Mouse (Mus musculus) brain, embryonic 14.5 days (tissue): ENCODE data around the gene Pam. TPM values are rescaled to one million over a fixed set of nuclear protein-coding genes. Genes with fewer than 3 reads are reported as not detected.

Source experiments
- DNase-seq: peaks from one replicate; pipeline ENCODE4 v3.0.0-alpha.2; 2011; ENCODE audit warnings: low read depth
- CTCF ChIP-seq: fragments of 200-500 bp; IDR thresholded peaks from 2 replicates; pipeline ENCODE4 v1.5.1; 2012; ENCODE audit warnings: inconsistent platforms, mild to moderate bottlenecking, moderate library complexity, borderline replicate concordance; ENCODE audit not compliant: insufficient read depth, insufficient read length; ENCODE audit errors: extremely low read depth
- POLR2A ChIP-seq: fragments of 200-500 bp; IDR thresholded peaks from 2 replicates; pipeline ENCODE4 v1.6.1; 2012; ENCODE audit warnings: mild to moderate bottlenecking, inconsistent platforms, borderline replicate concordance; ENCODE audit not compliant: poor library complexity, insufficient read depth, insufficient read length, severe bottlenecking; ENCODE audit errors: extremely low read depth
- polyA plus RNA-seq: library from polyadenylated mRNA; depleted of rRNA; stranded (reverse); fragments of >200 nt; gene quantifications from 2 replicates; pipeline ENCODE4 v1.2.3, GENCODE M21; 2012

Pam gene
- polyA plus RNA-seq, 1 experiment, result 42.8 TPM

- no peak for DNase-seq
- TF ChIP-seq POLR2A (no peak), CTCF (no peak)
These were observed 16.7 kb downstream of the Pam start for GRCm38 (mm10) chr1:98078735-98079134.

DNA sequence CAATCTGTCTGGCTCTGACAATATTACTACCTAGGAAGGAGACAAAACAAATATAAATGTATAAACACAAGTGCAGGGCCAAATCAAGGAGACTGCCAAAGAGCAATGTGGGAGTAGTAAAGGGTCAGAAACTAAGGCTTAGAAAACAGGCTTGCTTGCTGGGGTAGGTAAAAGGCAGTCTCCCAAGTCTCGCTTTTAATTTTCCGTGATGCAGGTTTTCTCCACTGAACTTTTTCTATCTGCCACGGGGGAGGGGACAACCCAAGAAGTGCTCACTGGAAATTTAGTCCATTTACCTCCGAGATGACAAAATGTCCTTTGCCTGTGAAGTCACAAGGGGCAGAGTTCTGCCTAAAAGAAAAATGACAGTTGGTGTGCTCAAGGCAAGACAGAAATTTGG, 21.6 kb downstream of the Pam start:
- TF ChIP-seq POLR2A, result no peak
- TF ChIP-seq CTCF, result no peak
- no peak for DNase-seq

DNA sequence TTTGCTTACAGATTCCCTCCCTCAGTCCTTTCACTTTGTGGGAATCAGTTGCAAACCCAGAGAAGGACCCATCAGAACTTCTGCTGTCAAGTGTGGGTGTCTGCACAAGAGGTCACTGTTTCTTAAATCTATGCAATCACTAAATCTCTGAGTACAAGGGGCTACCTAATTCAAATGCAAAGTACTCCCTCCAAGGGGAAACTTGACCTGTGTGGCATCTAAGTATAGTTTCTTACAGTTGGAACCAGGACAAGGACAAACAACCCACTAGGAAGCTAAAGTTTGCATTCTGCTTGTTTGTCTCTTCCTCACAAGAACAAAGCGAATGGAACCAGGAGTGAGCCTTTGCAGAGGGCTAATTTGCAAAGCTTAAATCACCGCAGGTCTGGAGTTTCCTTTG, 22.3 kb downstream of the Pam start:
- no peak for DNase-seq
- TF ChIP-seq CTCF (no peak), POLR2A (no peak)

- no peak for DNase-seq
- TF ChIP-seq POLR2A, result no peak
- peak; percentile 44; the same call in 1 of the 2 replicates for TF ChIP-seq CTCF
These were observed 23.4 kb downstream of the Pam start for GRCm38 (mm10) chr1:98072045-98072444.

DNA sequence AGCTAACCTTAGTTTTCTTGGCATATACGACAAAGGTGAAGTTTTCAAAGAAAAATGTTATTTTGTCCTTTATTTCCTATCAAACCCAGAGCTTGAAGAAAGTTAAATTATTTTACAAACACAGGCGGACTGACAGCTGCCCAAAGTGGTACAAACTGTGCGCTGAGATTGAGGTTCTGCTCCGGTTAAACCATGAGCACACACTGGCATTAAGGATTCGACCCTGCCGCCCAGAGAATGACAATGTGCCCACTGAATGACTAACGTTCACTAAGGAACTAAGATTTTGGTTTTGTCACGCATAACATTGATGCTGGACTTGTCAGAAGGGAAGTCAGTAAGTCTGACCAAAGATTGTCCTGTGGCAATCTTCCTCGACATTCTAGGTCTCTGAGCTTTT, 24.0 kb downstream of the Pam start:
- no peak for DNase-seq
- no peak for TF ChIP-seq POLR2A
- TF ChIP-seq CTCF, result no peak

DNA sequence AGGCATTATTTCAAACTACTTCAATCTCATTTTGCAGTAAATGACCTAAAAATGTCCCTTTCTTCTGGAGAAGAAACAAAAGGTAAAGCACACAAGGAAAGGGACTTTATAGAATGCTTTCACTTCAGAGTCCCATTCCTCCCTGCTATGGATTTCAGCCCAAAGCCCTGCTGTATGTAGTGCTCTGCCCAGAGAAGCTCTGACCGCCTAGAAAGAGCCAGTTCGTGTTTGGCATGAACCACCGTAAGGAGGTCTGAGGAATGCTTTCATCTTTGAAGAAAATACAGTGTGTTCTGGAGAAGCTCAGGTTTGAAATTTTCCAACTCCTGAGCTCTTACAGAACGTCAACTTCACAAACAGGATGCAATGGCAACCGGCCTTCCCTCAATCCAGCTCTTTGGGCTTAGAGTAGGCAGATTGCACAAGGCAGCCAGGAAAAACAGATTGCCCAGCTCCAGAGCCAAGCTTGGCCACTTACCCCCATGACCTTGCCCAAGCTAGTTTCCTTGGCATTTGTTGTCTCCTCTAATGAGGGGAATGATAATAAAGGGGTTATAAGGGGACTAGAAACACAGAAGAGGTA, 24.6 kb downstream of the Pam start:
- TF ChIP-seq CTCF, result no peak
- TF ChIP-seq POLR2A, result no peak
- DNase-seq, result no peak

GRCm38 (mm10) chr1:98068177-98068576, 27.3 kb downstream of the Pam start:
- TF ChIP-seq CTCF, result no peak
- no peak for TF ChIP-seq POLR2A

GRCm38 (mm10) chr1:98062074-98062473, 33.4 kb downstream of the Pam start:
- TF ChIP-seq POLR2A (no peak), CTCF (no peak)
- DNase-seq, result no peak

More at GRCm38 (mm10) chr1:98068177-98068576, 27.3 kb downstream of the Pam start:
- DNase-seq, result no peak

GRCm38 (mm10) chr1:98059401-98059800, 36.0 kb downstream of the Pam start:
- TF ChIP-seq CTCF (no peak), POLR2A (no peak)

GRCm38 (mm10) chr1:98056996-98057945, 38.2 kb downstream of the Pam start:
- DNase-seq, result peak; percentile 61
- TF ChIP-seq CTCF, result no peak
- no peak for TF ChIP-seq POLR2A

More at GRCm38 (mm10) chr1:98059401-98059800, 36.0 kb downstream of the Pam start:
- DNase-seq, result no peak

GRCm38 (mm10) chr1:98056277-98056676, 39.2 kb downstream of the Pam start:
- no peak for DNase-seq
- TF ChIP-seq CTCF, result no peak
- no peak for TF ChIP-seq POLR2A
